Mouse (Mus musculus): Measurements from ENCODE around the gene Trim63.
"Not testable (repeated sequence)": the region's sequence is repeated elsewhere in the genome, so short reads cannot be mapped to it uniquely, and the experiment has no call there.

Gene Trim63

GRCm38 (mm10) chr4:134286226-134287167, 28.4 kb upstream of the Trim63 start:
- peaks cover 40% of the 10 kb centered on the region for H3K36me3 ChIP-seq (ENCODE audit: insufficient read depth, low read length)
- H3K27me3 ChIP-seq (ENCODE audit: insufficient read depth, low read length): no peaks in the 10 kb centered on the region
- peak overlapping the region; percentile 100 for H3K4me3 ChIP-seq (replicated peaks; ENCODE audit: low read length)
- H3K9me3 ChIP-seq (ENCODE audit: low read length): no peaks in the 10 kb centered on the region
- H3K4me1 ChIP-seq (replicated peaks; ENCODE audit: low read depth, low read length): peaks cover 45% of the 10 kb centered on the region
- TF ChIP-seq POU5F1 (IDR thresholded peaks at IDR 0.05; ENCODE audit: borderline replicate concordance, low read length) (no peak), CTCF (conservative IDR thresholded peaks at IDR 0.05; ENCODE audit: low read length) (no peak), NANOG (IDR thresholded peaks at IDR 0.05; ENCODE audit: borderline replicate concordance, low read length) (no peak)

GRCm38 (mm10) chr4:134287168-134287564, 27.8 kb upstream of the Trim63 start:
- peaks cover 33% of the 10 kb centered on the region for H3K36me3 ChIP-seq (ENCODE audit: insufficient read depth, low read length)
- H3K9me3 ChIP-seq (ENCODE audit: low read length): no peaks in the 10 kb centered on the region
- H3K4me3 ChIP-seq (replicated peaks; ENCODE audit: low read length): peak overlapping the region; percentile 100
- no peaks in the 10 kb centered on the region for H3K27me3 ChIP-seq (ENCODE audit: insufficient read depth, low read length)
- TF ChIP-seq POU5F1 (IDR thresholded peaks at IDR 0.05; ENCODE audit: borderline replicate concordance, low read length): no peak
- no peak for TF ChIP-seq CTCF (conservative IDR thresholded peaks at IDR 0.05; ENCODE audit: low read length)
- no peak for TF ChIP-seq NANOG (IDR thresholded peaks at IDR 0.05; ENCODE audit: borderline replicate concordance, low read length)
- peaks cover 45% of the 10 kb centered on the region for H3K4me1 ChIP-seq (replicated peaks; ENCODE audit: low read depth, low read length)

GRCm38 (mm10) chr4:134287575-134288025, 27.3 kb upstream of the Trim63 start, which contains the start of gene Pdik1l:
Gene Pdik1l (minus strand): TSS chr4:134287895.
- H3K36me3 ChIP-seq (ENCODE audit: insufficient read depth, low read length): peaks cover 29% of the 10 kb centered on the region
- no peak for TF ChIP-seq NANOG (IDR thresholded peaks at IDR 0.05; ENCODE audit: borderline replicate concordance, low read length)
- no peak for TF ChIP-seq CTCF (conservative IDR thresholded peaks at IDR 0.05; ENCODE audit: low read length)
- no peak for TF ChIP-seq POU5F1 (IDR thresholded peaks at IDR 0.05; ENCODE audit: borderline replicate concordance, low read length)
- no peaks in the 10 kb centered on the region for H3K27me3 ChIP-seq (ENCODE audit: insufficient read depth, low read length)
- H3K9me3 ChIP-seq (ENCODE audit: low read length): no peaks in the 10 kb centered on the region
- H3K4me1 ChIP-seq (replicated peaks; ENCODE audit: low read depth, low read length): peaks cover 45% of the 10 kb centered on the region
- peak within 1 kb of the TSS; percentile 100 for H3K4me3 ChIP-seq (replicated peaks; ENCODE audit: low read length)

DNA sequence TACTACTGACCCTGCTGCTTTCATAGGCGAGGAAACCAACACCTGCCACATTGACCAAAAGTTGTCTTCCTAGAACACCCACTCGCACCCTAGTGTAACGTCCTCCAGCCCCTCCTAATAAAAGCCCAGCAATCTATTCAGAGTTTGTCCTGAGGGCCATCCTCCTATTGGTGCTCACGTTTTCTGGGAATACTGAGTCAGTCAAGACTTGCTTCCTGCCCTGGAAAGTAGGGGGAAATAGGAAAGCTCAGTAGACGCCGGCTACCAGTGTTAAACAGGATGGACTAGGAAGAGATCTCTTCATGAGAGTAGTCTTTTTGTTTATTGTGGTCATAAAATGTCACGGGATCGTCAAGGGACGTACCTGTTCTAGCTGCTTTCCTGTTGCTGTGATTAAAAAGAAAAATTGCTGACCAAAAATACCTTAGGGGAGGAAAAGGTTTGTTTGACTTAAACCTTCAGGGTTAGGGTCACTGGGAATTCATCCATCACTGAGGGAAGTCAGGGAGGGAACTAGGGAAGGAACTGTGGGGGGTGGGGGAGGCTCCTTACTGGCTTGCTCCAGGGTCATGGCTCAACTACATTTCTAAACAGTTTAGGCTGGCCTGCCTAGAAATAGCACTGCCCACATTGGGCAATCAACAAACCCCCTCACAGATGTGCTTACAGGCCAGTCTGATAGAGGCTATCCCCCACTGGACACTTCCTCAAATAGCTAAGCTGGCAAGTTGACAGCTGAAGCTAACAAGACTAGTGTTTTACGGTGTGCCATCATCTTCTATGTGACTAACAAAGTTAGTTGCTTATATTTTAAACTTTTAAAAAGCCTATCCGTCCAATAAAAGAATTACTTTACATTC, 26.3 kb upstream of the Trim63 start:
- TF ChIP-seq POU5F1 (IDR thresholded peaks at IDR 0.05; ENCODE audit: borderline replicate concordance, low read length): no peak
- no peak for TF ChIP-seq CTCF (conservative IDR thresholded peaks at IDR 0.05; ENCODE audit: low read length)
- no peak for TF ChIP-seq NANOG (IDR thresholded peaks at IDR 0.05; ENCODE audit: borderline replicate concordance, low read length)
- H3K4me3 ChIP-seq (replicated peaks; ENCODE audit: low read length): peak overlapping the region; percentile 100
- H3K27me3 ChIP-seq (ENCODE audit: insufficient read depth, low read length): 0 out of 2 replicates have a peak, but pooled peaks cover 4% of the 10 kb centered on the region
- peaks cover 49% of the 10 kb centered on the region for H3K4me1 ChIP-seq (replicated peaks; ENCODE audit: low read depth, low read length)
- no peaks in the 10 kb centered on the region for H3K9me3 ChIP-seq (ENCODE audit: low read length)
- H3K36me3 ChIP-seq (ENCODE audit: insufficient read depth, low read length): peaks cover 19% of the 10 kb centered on the region

GRCm38 (mm10) chr4:134292067-134292466, 22.9 kb upstream of the Trim63 start:
- TF ChIP-seq CTCF (conservative IDR thresholded peaks at IDR 0.05; ENCODE audit: low read length) (peak; percentile 31; the same call in 1 of the 2 replicates), POU5F1 (IDR thresholded peaks at IDR 0.05; ENCODE audit: borderline replicate concordance, low read length) (no peak)
- H3K4me1 ChIP-seq (replicated peaks; ENCODE audit: low read depth, low read length): peaks cover 30% of the 10 kb centered on the region
- peaks cover 3% of the 10 kb centered on the region; the same call in 1 of the 2 replicates for H3K9me3 ChIP-seq (ENCODE audit: low read length)
- H3K4me3 ChIP-seq (replicated peaks; ENCODE audit: low read length): no peak overlapping the region
- 0 out of 2 replicates have a peak, but pooled peaks cover 7% of the 10 kb centered on the region for H3K27me3 ChIP-seq (ENCODE audit: insufficient read depth, low read length)
- no peaks in the 10 kb centered on the region for H3K36me3 ChIP-seq (ENCODE audit: insufficient read depth, low read length)

- H3K27me3 ChIP-seq (ENCODE audit: insufficient read depth, low read length): 0 out of 2 replicates have a peak, but pooled peaks cover 7% of the 10 kb centered on the region
- peaks cover 3% of the 10 kb centered on the region; the same call in 1 of the 2 replicates for H3K9me3 ChIP-seq (ENCODE audit: low read length)
- H3K4me3 ChIP-seq (replicated peaks; ENCODE audit: low read length): no peak overlapping the region
- no peaks in the 10 kb centered on the region for H3K36me3 ChIP-seq (ENCODE audit: insufficient read depth, low read length)
- H3K4me1 ChIP-seq (replicated peaks; ENCODE audit: low read depth, low read length): peaks cover 29% of the 10 kb centered on the region
- TF ChIP-seq CTCF (conservative IDR thresholded peaks at IDR 0.05; ENCODE audit: low read length): no peak
- no peak for TF ChIP-seq POU5F1 (IDR thresholded peaks at IDR 0.05; ENCODE audit: borderline replicate concordance, low read length)
- TF ChIP-seq NANOG (IDR thresholded peaks at IDR 0.05; ENCODE audit: borderline replicate concordance, low read length): no peak
Observed at GRCm38 (mm10) chr4:134293061-134293691, 21.7 kb upstream of the Trim63 start.

GRCm38 (mm10) chr4:134293692-134294163, 21.2 kb upstream of the Trim63 start:
- H3K36me3 ChIP-seq (ENCODE audit: insufficient read depth, low read length): no peaks in the 10 kb centered on the region
- no peak for TF ChIP-seq POU5F1 (IDR thresholded peaks at IDR 0.05; ENCODE audit: borderline replicate concordance, low read length)
- TF ChIP-seq NANOG (IDR thresholded peaks at IDR 0.05; ENCODE audit: borderline replicate concordance, low read length): no peak
- TF ChIP-seq CTCF (conservative IDR thresholded peaks at IDR 0.05; ENCODE audit: low read length): no peak

GRCm38 (mm10) chr4:134296096-134296495, 18.8 kb upstream of the Trim63 start:
- not testable (repeated sequence) for H3K27me3 ChIP-seq (ENCODE audit: insufficient read depth, low read length); H3K9me3 ChIP-seq (ENCODE audit: low read length)

More at GRCm38 (mm10) chr4:134293692-134294163, 21.2 kb upstream of the Trim63 start:
- Histone ChIP-seq H3K27me3 (ENCODE audit: insufficient read depth, low read length) (0 out of 2 replicates have a peak, but pooled peaks cover 7% of the 10 kb centered on the region), H3K4me3 (replicated peaks; ENCODE audit: low read length) (no peak overlapping the region), H3K9me3 (ENCODE audit: low read length) (peaks cover 3% of the 10 kb centered on the region; the same call in 1 of the 2 replicates), H3K4me1 (replicated peaks; ENCODE audit: low read depth, low read length) (peaks cover 24% of the 10 kb centered on the region)

More at GRCm38 (mm10) chr4:134296096-134296495, 18.8 kb upstream of the Trim63 start:
- H3K36me3 ChIP-seq (ENCODE audit: insufficient read depth, low read length); H3K4me3 ChIP-seq (replicated peaks; ENCODE audit: low read length): not testable (repeated sequence)
- peaks cover 27% of the 10 kb centered on the region for H3K4me1 ChIP-seq (replicated peaks; ENCODE audit: low read depth, low read length)

Data from E14TG2a.4 (cell line).